8 mouse cellular contexts compared by ENCODE assay signal in the genomic region with DNA sequence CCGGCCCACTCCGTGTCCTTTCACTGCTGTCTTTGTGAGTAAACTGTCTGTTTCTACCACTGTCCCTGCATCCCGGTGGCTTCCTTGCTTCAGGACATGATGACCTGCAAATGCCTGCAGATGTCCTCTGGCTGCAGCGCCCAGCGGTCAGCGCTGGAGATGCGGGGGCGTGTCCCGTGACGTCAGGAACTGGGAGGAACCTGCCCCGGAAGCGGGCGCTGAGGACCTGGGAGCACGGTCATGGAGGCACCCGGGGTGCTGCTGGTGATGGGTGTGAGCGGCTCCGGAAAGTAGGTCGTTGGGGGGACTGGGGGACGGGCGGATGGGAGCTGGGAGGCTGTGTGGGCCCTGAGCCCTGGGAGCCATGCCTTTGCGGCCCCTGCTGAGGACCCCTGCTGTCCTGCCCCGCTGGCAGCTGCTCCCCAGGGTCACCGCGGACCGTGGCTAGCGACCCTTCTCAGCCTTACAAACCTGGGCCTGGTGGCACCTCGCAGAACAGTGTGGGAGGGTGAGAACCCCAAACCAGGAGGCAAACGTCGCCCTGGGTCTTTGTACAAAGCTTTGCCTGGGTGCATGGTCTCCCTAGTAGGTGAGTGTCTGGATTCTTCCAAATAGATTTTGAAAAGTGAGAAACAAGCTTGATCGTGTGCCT. TPM values are rescaled to one million over a fixed set of nuclear protein-coding genes. Genes with fewer than 3 reads are reported as not detected.
DNase-seq lines count a peak whose midpoint lies in the region; ATAC-seq and TF ChIP-seq lines count a peak whose summit lies in the region.

A gene (plus strand): TSS at position 203 of the 652 bp plus-strand sequence.

- DNase-seq in c-Kit-positive CD71-positive TER-119-positive erythroid progenitor cells, embryonic 14.5 days (ENCODE audit: low spot score), result peak; percentile 77
- peak; percentile 94 to 95 for DNase-seq in kidney, postnatal 25 days
- peak; percentile 73 to 78 (median 76) for DNase-seq in liver, embryonic 14.5 days (ENCODE audit: low read depth in 3 of 3, low spot score in 3 of 3)
- DNase-seq in neural tube, embryonic 10.5 days (ENCODE audit: extremely low spot score, low spot score), result peak; percentile 89

- H3K36me3 ChIP-seq in E14TG2a.4 (ENCODE audit: insufficient read depth, low read length), result 0 out of 2 replicates have a peak, but pooled peaks cover 7% of the 10 kb centered on the region
- H3K36me3 ChIP-seq in forebrain, embryonic 12.5 days (replicated peaks), result peaks cover 27% of the 10 kb centered on the region
- H3K36me3 ChIP-seq in heart, embryonic 16.5 days (ENCODE audit: control insufficient read depth, insufficient read depth), result peaks cover 17% of the 10 kb centered on the region
- no peaks in the 10 kb centered on the region; the same call in 1 of the 2 replicates for H3K36me3 ChIP-seq in liver, embryonic 14.5 days (replicated peaks; ENCODE audit: control insufficient read depth, insufficient read depth, low read depth)
- peaks cover 20% of the 10 kb centered on the region for H3K36me3 ChIP-seq in stomach, embryonic 15.5 days

- no peak for TF ChIP-seq CTCF in E14TG2a.4 (conservative IDR thresholded peaks at IDR 0.05; ENCODE audit: low read length)
- peak; percentile 73 for TF ChIP-seq CTCF in liver, embryonic 14.5 days (IDR thresholded peaks at IDR 0.05; ENCODE audit: low read depth)

- H3K27me3 ChIP-seq in E14TG2a.4 (ENCODE audit: insufficient read depth, low read length), result peaks cover 22% of the 10 kb centered on the region
- H3K27me3 ChIP-seq in forebrain, embryonic 12.5 days, result no peaks in the 10 kb centered on the region
- no peaks in the 10 kb centered on the region for H3K27me3 ChIP-seq in heart, embryonic 16.5 days (ENCODE audit: control insufficient read depth, insufficient read depth, low read length)
- no peaks in the 10 kb centered on the region for H3K27me3 ChIP-seq in liver, embryonic 14.5 days (ENCODE audit: control insufficient read depth, insufficient read depth, low read length)
- no peaks in the 10 kb centered on the region for H3K27me3 ChIP-seq in stomach, embryonic 15.5 days (replicated peaks)

- H3K9ac ChIP-seq in forebrain, embryonic 12.5 days, result peak within 1 kb of the TSS; percentile 82
- peak within 1 kb of the TSS; percentile 82 for H3K9ac ChIP-seq in heart, embryonic 16.5 days (ENCODE audit: low read length)
- peak within 1 kb of the TSS; percentile 76 for H3K9ac ChIP-seq in liver, embryonic 14.5 days (replicated peaks)
- H3K9ac ChIP-seq in stomach, embryonic 15.5 days, result peak within 1 kb of the TSS; percentile 61

- peaks cover 28% of the 10 kb centered on the region for H3K4me1 ChIP-seq in E14TG2a.4 (replicated peaks; ENCODE audit: low read depth, low read length)
- peaks cover 16% of the 10 kb centered on the region for H3K4me1 ChIP-seq in forebrain, embryonic 12.5 days
- H3K4me1 ChIP-seq in heart, embryonic 16.5 days (ENCODE audit: control insufficient read depth, insufficient read depth, low read length), result peaks cover 5% of the 10 kb centered on the region
- H3K4me1 ChIP-seq in liver, embryonic 14.5 days (replicated peaks; ENCODE audit: control insufficient read depth in 2 of 2, insufficient read depth in 2 of 2, low read length in 1 of 2), result peaks cover 0 to 6% of the 10 kb centered on the region in 2 experiments; a peak in 2 of 4 replicates
- H3K4me1 ChIP-seq in stomach, embryonic 15.5 days, result peaks cover 3% of the 10 kb centered on the region; the same call in 1 of the 2 replicates

- WGBS in forebrain, embryonic 12.5 days, result under 1% methylated on average over 30 of the region's 30 CpGs
- WGBS in heart, embryonic 16.5 days, result under 1% methylated on average over 30 of the region's 30 CpGs
- WGBS in liver, embryonic 14.5 days (ENCODE audit: insufficient replicate concordance), result under 1% methylated on average over 30 of the region's 30 CpGs
- 0% methylated on average over 30 of the region's 30 CpGs for WGBS in stomach, embryonic 15.5 days

- H3K4me3 ChIP-seq in E14TG2a.4 (replicated peaks; ENCODE audit: low read length), result peak within 1 kb of the TSS; percentile 85
- H3K4me3 ChIP-seq in forebrain, embryonic 12.5 days (replicated peaks), result peak within 1 kb of the TSS; percentile 86
- H3K4me3 ChIP-seq in heart, embryonic 16.5 days (ENCODE audit: low read length), result peak within 1 kb of the TSS; percentile 81
- peak within 1 kb of the TSS; percentile 79 to 90 for H3K4me3 ChIP-seq in liver, embryonic 14.5 days (ENCODE audit: insufficient read depth in 1 of 2, low read depth in 2 of 2, low read length in 2 of 2)
- peak within 1 kb of the TSS; percentile 90 for H3K4me3 ChIP-seq in stomach, embryonic 15.5 days (replicated peaks)

- peak; percentile 91 for ATAC-seq in forebrain, embryonic 12.5 days (ENCODE audit: low FRiP score)
- peak; percentile 88 for ATAC-seq in heart, embryonic 16.5 days (replicated peaks; ENCODE audit: extremely low read depth, insufficient read depth, low FRiP score)
- ATAC-seq in liver, embryonic 14.5 days (ENCODE audit: insufficient read depth), result peak; percentile 87
- ATAC-seq in stomach, embryonic 15.5 days (ENCODE audit: insufficient read depth, low FRiP score, low read depth), result peak; percentile 90

- no peak for TF ChIP-seq EP300 in liver, embryonic 14.5 days (IDR thresholded peaks at IDR 0.05; ENCODE audit: low read depth)

- 0 out of 2 replicates have a peak, but pooled peaks cover 6% of the 10 kb centered on the region for H3K9me3 ChIP-seq in E14TG2a.4 (ENCODE audit: low read length)
- 0 out of 2 replicates have a peak, but pooled peaks cover 2% of the 10 kb centered on the region for H3K9me3 ChIP-seq in forebrain, embryonic 12.5 days
- peaks cover 3% of the 10 kb centered on the region; the same call in 1 of the 2 replicates for H3K9me3 ChIP-seq in heart, embryonic 16.5 days (replicated peaks; ENCODE audit: control insufficient read depth, low read length)
- no peaks in the 10 kb centered on the region for H3K9me3 ChIP-seq in liver, embryonic 14.5 days (ENCODE audit: control insufficient read depth, low read length)
- no peaks in the 10 kb centered on the region for H3K9me3 ChIP-seq in stomach, embryonic 15.5 days

- H3K4me2 ChIP-seq in forebrain, embryonic 12.5 days, result peak within 1 kb of the TSS; percentile 94
- peak within 1 kb of the TSS; percentile 87 for H3K4me2 ChIP-seq in heart, embryonic 16.5 days (ENCODE audit: low read depth, low read length)
- peak within 1 kb of the TSS; percentile 83 for H3K4me2 ChIP-seq in liver, embryonic 14.5 days (ENCODE audit: low read depth)
- H3K4me2 ChIP-seq in stomach, embryonic 15.5 days, result peak within 1 kb of the TSS; percentile 94

- H3K27ac ChIP-seq in forebrain, embryonic 12.5 days, result peak within 1 kb of the TSS; percentile 54
- peak within 1 kb of the TSS; percentile 78 for H3K27ac ChIP-seq in heart, embryonic 16.5 days (ENCODE audit: low read length)
- H3K27ac ChIP-seq in liver, embryonic 14.5 days, result peak within 1 kb of the TSS; percentile 53
- H3K27ac ChIP-seq in stomach, embryonic 15.5 days, result peak within 1 kb of the TSS; percentile 63

RNA-seq across cellular contexts. Expression of the gene that starts here (rescaled TPM):
- 54.7 and 59.5 TPM in 2 replicates for polyA plus RNA-seq in forebrain, embryonic 12.5 days (2016; fragmentation: Nextera tagmentation; extraction: Ambion mirVana)
- 32.4 and 35.8 TPM in 2 replicates for polyA plus RNA-seq in heart, embryonic 16.5 days (2015; fragmentation: Nextera tagmentation; extraction: Ambion mirVana)
- 5.8 and 6.9 TPM in 2 replicates for polyA plus RNA-seq in liver, embryonic 14.5 days (2012; rRNA removed)
- 17.7 and 18.3 TPM in 2 replicates for polyA plus RNA-seq in liver, embryonic 14.5 days (2014; fragmentation: Nextera tagmentation; extraction: Ambion mirVana)
- 40.0 TPM in 2 replicates for polyA plus RNA-seq in stomach, embryonic 15.5 days (2015; fragmentation: Nextera tagmentation; extraction: Ambion mirVana)

Comparison
In these comparisons a context has a peak if more than half of its experiments do, and no peak if none do; other contexts are left out.
1. Peak in every context shown above with its lines: DNase-seq, ATAC-seq, H3K4me3 ChIP-seq and H3K27ac ChIP-seq.